Mouse (Mus musculus) heart, adult 2 months (tissue): ENCODE results near the gene Etfa.

Experiments
- CTCF ChIP-seq: fragments of 200-600 bp; IDR thresholded peaks from 2 replicates; pipeline ENCODE4 v1.8.1; 2022; ENCODE audit warnings: antibody characterized with exemption, mild to moderate bottlenecking, moderate library complexity
- POLR2A ChIP-seq: fragments of 200-500 bp; IDR thresholded peaks from 2 replicates; pipeline ENCODE4 v1.6.1; 2011; ENCODE audit warnings: mild to moderate bottlenecking, low read depth, low read length, control low read depth; ENCODE audit not compliant: insufficient read depth

- TF ChIP-seq CTCF (no peak), POLR2A (no peak)
Measured at GRCm38 (mm10) chr9:55432306-55433289, 79.4 kb downstream of the Etfa start.
